Mouse (Mus musculus) adipocyte (in vitro differentiated cells): Measurements from ENCODE around the gene Hipk2.

Source experiments
- DNase-seq: peaks from one replicate; pipeline ENCODE4 v3.0.0-alpha.2; 2016; ENCODE audit warnings: low spot score

Gene Hipk2

GRCm38 (mm10) chr6:38866761-38867160 lies 9.2 kb downstream of the Hipk2 start:
- DNase-seq: no peak

GRCm38 (mm10) chr6:38866357-38866756 lies 9.6 kb downstream of the Hipk2 start:
- no peak for DNase-seq

- no peak for DNase-seq
Measured at GRCm38 (mm10) chr6:38865805-38866204, 10.2 kb downstream of the Hipk2 start.

GRCm38 (mm10) chr6:38863595-38863994 lies 12.4 kb downstream of the Hipk2 start:
- DNase-seq: no peak

GRCm38 (mm10) chr6:38860301-38860700 lies 15.7 kb downstream of the Hipk2 start:
- no peak for DNase-seq

GRCm38 (mm10) chr6:38859819-38860218 lies 16.1 kb downstream of the Hipk2 start:
- no peak for DNase-seq

- DNase-seq: no peak
Measured at GRCm38 (mm10) chr6:38853561-38853992, 22.4 kb downstream of the Hipk2 start.

- DNase-seq: no peak
Measured at GRCm38 (mm10) chr6:38851740-38852139, 24.2 kb downstream of the Hipk2 start.

GRCm38 (mm10) chr6:38850715-38851259 lies 25.2 kb downstream of the Hipk2 start:
- DNase-seq: no peak

GRCm38 (mm10) chr6:38847958-38848910 lies 27.7 kb downstream of the Hipk2 start:
- DNase-seq: no peak

- no peak for DNase-seq
Measured at GRCm38 (mm10) chr6:38847447-38847846, 28.5 kb downstream of the Hipk2 start.

GRCm38 (mm10) chr6:38846330-38847195 lies 29.4 kb downstream of the Hipk2 start:
- no peak for DNase-seq

GRCm38 (mm10) chr6:38845876-38846275 lies 30.1 kb downstream of the Hipk2 start:
- no peak for DNase-seq

- DNase-seq: no peak
Measured at GRCm38 (mm10) chr6:38845117-38845516, 30.8 kb downstream of the Hipk2 start.

- DNase-seq: no peak
Measured at GRCm38 (mm10) chr6:38841551-38841950, 34.4 kb downstream of the Hipk2 start.

- DNase-seq: no peak
Measured at GRCm38 (mm10) chr6:38840780-38841179, 35.2 kb downstream of the Hipk2 start.

GRCm38 (mm10) chr6:38840380-38840779 lies 35.6 kb downstream of the Hipk2 start:
- peak; percentile 55 for DNase-seq

GRCm38 (mm10) chr6:38839891-38840290 lies 36.1 kb downstream of the Hipk2 start:
- DNase-seq: no peak

GRCm38 (mm10) chr6:38838061-38838460 lies 37.9 kb downstream of the Hipk2 start:
- DNase-seq: no peak

- DNase-seq: no peak
Measured at GRCm38 (mm10) chr6:38835217-38835616, 40.7 kb downstream of the Hipk2 start.

- no peak for DNase-seq
Measured at GRCm38 (mm10) chr6:38834727-38835126, 41.2 kb downstream of the Hipk2 start.

- DNase-seq: no peak
Measured at GRCm38 (mm10) chr6:38833721-38834120, 42.2 kb downstream of the Hipk2 start.
